Mouse (Mus musculus): ENCODE measurements around the gene Dcaf6. TPM values are rescaled to one million over a fixed set of nuclear protein-coding genes. Genes with fewer than 3 reads are reported as not detected.
"Not testable (repeated sequence)": the region's sequence is repeated elsewhere in the genome, so short reads cannot be mapped to it uniquely, and the experiment has no call there.

Dcaf6 gene
- total RNA-seq, 2 experiments from 2014 or later = 202 to 262 TPM

DNA sequence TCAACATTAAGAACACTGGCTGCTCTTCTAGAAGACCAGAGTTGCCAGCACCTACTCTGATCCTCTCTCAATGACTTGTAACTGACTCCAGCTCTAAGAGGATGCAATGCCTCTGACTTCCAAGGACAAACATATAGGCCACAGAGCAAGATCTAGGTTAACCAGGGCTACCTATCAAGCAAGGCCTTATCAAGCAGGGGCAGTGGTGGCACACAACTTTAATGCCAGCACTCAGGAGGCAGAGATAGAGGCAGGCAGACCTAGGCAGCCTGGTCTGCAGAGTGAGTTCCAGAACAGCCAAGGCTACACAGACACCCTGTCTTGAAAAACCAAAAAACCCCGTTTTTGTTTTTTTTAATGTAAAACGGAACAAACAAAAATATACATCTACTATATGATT lies 34.0 kb downstream of the Dcaf6 start:
- DNase-seq = no peak

DNA sequence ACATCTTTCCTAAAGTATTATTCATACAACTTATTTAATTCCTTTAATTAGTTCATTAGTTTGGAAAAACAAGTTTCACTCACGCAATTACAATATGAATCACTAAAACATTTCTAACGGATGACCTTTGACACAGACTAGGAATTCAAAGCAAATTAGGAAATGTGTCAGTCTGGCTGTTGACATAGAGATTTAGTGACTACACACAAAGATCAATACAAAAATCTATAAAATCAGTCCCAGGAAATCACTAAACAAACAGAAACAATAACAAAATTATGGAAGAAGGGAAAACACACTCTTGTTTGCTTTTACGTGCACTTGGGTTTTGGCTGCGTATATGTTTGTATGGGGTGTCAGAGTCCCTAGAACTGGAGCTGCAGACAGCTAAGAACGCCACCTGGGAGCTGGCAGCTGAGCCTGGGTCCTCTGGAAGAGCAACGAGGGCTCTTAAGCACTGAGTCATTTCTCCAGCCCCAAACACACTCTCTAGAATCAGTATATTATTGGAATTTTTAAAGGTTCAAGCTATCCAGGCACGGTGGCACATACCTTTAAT lies 38.8 kb downstream of the Dcaf6 start:
- DNase-seq = no peak

- no peak for DNase-seq
Observed at GRCm38 (mm10) chr1:165396401-165396805, 63.9 kb downstream of the Dcaf6 start.

DNA sequence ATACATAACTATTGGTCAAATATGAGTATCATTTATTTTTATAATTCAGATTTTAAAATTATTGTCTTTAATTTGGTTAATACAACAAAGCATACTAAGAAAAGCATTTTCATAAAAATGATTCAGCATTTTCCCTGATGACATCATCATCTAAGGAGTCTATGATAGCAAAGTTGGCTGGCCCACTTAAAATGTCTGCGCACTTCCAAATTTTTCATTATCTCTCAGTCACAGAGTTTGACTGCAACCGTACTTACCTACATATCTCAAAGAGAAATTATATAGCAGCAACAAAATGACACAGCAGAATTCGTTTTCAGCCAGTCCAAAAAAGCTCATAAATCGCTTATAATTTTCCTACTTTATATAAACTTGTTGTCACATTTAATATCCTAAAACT lies 64.3 kb downstream of the Dcaf6 start:
- DNase-seq = no peak

DNA sequence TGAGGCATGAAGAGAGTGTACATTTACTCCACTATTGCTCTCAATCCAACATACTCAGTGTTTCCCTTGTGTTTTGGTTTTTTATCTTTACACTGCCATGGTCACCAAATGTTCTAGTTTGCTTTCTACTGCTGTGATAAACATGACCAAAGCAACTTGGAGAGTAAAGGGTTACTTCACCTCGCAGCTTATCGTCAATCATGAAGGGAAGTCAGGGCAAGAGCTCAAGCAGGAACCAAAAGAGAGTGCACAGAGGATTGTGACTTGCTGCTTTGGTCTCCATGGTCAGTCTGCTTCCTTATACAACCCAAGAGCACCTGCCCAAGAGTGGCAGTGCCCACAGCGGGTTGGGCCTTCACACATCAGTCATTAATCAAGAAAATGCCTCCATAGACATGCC lies 65.4 kb downstream of the Dcaf6 start:
- DNase-seq = no peak

- no peak for DNase-seq
Observed at GRCm38 (mm10) chr1:165393033-165393432, 67.2 kb downstream of the Dcaf6 start.

DNA sequence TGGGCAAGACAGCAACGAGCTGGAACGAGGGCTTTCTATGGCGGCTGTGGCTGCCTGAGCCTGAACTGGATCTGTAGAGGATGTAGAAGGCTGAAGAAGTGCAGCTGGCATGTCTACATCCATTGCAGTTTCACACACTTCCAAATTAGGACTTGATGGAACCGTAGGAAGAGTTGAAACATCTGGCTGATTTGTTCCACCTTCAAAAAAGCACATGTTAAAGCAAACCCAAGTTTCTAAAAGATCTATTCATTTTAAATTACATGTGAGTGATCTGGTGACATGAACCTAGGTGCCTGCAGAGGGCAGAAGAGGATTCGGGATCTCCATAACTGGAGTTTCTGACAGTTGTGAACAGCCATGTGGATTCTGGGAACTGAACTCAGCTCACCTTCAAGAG lies 71.6 kb downstream of the Dcaf6 start:
- no peak for DNase-seq

- DNase-seq = no peak
Observed at GRCm38 (mm10) chr1:165386525-165386923, 73.8 kb downstream of the Dcaf6 start.

DNA sequence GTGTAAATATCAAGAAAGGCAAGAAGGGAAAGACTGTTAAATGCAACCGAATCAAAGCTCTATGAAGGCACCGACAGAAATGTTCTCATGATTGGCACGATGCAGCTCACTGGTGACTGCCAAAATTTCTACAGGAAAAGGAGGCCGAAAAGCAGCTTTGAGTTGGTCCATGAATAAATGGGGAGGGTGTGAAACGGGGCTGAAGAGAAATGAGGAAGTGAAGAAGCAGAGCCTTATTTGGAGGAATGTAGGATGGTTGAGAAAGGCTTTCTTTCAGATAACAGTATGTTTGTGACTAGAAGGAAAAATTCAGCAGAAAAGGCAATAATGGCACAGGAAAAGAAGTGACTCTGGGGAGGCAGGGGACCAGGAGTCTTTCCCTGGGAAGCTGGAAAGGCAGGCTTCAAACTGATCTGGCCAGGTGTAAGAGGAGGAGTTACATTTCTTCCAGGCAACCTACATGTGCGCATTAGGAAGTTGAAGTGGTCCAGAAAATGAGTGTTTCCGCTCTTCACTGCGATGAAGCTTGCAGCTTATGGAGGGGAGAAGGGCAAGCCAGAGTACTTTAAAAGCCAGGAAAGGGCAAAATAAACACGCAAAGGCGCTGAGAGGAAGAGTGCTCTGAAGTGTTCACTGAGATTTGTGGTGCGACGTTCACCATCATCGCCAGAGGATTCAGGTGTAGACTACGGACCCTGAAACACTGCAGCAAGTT lies 74.3 kb downstream of the Dcaf6 start:
- no peak for DNase-seq

GRCm38 (mm10) chr1:165373839-165374238 lies 86.4 kb downstream of the Dcaf6 start:
- DNase-seq = no peak

DNA sequence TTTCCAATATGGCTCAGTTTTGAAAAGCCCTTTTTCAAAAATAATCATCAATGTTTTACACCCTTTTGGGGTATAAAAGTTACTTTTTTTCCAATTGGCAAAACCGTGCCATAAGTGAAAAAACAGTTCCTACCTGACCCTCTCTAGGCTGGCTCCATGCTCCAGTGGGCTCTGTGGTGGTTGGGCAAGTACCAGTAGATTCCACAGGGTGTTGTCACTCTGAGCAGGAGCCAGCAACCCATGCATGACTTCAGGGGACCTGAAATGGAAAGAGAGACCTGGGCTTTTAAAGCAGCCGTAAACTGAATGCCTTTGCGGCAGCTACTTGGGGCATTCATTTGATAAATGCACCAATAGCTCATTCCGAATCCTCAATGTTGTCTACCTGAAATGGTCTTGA lies 89.3 kb downstream of the Dcaf6 start:
- no peak for DNase-seq

DNA sequence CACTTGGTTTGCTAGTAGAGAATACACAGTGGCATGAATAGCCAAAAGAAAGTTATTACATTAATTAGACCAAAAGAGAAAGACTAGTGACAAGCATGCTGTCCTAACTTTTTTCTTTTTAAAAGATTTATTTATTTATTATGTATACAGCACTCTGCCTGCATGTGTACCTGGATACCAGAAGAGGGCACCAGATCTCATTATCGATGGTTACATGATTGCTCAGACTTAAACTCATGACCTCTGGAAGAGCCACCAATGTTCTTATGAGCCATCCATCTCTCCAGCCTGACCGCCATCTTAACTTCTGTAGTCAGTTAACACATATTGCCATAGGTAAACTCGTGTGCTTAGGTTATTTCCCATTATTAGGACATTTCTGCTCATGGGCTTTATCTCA lies 95.2 kb downstream of the Dcaf6 start:
- no peak for DNase-seq

- no peak for DNase-seq
Observed at GRCm38 (mm10) chr1:165363271-165363670, 97.0 kb downstream of the Dcaf6 start.

DNA sequence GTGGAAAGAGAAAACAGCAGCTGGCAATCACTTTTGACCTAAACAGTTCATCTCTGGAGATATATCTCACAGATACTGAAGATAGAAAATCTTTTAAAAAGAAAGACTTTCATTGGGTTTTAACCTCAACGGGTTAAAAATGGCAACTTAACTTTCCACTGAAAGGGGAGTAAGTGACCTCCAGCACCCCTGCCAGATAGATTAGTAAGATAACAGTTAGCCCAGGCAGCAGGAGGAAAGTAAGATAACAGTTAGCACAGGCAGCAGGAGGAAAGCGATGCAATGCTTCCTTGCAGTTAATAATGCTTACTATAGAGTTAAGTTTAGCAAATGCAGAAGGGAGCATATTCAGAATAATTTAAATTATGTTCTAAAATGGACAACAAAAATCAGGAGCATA lies 103.9 kb downstream of the Dcaf6 start:
- DNase-seq = no peak

DNA sequence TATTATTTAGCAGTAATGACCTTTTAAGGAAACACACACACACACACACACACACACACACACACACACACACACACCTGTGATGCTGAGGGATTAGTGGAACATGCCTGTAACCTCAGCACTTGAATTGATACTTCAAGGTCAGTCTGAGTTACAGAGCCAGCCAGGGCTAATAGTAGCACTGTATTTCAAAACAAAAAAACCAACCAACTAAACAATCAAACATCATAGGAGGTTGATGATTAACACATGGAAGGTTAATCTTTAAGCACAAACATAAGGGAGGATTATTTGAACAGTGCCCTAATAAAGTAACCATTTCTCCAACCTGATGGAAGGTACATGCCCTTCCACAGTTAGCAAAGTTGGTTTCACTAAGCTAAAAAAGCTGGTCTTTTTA lies 111.6 kb downstream of the Dcaf6 start:
- DNase-seq = no peak

- DNase-seq = no peak
Observed at GRCm38 (mm10) chr1:165344453-165344852, 115.8 kb downstream of the Dcaf6 start.

GRCm38 (mm10) chr1:165342126-165342525 lies 118.1 kb downstream of the Dcaf6 start:
- no peak for DNase-seq

DNA sequence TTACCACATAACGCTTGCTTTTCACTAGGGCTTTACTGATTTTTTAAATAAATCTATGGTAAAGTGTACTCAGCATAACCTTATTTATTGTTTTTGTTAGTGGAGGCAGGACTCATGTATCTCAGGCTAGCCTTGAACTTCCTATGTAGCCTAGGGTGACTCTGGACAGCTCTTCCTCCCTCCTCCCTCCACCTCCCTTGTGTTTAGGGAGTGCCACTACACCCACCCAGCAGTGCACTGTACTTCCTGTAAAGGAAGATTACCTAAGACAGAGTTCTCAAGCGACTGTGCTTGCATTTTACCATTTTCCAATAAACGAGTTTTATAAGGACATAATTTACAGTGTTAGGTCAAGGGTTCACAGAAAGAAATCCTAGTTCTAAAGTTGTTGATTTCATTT lies 127.5 kb downstream of the Dcaf6 start:
- DNase-seq = no peak

- no peak for DNase-seq
Observed at GRCm38 (mm10) chr1:165330859-165331258, 129.4 kb downstream of the Dcaf6 start.

DNA sequence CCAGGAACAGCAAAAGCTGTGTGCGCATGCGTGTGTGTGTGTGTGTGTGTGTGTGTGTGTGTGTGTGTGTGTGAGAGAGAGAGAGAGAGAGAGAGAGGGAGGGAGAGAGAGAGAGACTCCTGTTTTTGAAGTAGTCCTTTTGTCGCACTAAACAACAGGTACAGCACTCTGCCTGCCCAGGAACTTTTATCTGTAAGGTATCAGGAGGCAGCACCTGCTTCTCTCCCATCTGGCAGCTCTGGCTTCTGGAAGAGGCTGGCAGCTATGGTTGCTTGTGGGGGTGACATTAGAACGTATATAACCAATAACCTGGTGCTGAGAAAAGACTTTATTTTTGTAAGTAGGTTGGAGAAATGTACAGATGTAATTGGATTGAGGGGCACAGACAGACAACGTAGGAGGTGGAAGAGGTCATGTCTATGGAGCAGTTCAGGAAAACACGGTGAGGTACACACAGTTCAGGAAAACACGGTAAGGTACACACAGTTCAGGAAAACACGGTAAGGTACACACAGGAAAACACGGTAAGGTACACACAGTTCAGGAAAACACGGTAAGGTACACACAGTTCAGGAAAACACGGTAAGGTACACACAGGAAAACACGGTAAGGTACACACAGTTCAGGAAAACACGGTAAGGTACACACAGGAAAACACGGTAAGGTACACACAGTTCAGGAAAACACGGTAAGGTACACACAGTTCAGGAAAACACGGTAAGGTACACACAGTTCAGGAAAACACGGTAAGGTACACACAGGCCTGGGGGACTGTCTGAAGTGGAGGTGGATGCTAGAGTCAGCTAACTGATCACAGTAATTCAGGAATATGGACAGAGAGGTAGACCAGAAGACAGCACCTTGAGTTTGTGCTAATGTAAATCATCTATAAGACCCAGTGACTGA lies 131.6 kb downstream of the Dcaf6 start:
- not testable (repeated sequence) for DNase-seq

DNA sequence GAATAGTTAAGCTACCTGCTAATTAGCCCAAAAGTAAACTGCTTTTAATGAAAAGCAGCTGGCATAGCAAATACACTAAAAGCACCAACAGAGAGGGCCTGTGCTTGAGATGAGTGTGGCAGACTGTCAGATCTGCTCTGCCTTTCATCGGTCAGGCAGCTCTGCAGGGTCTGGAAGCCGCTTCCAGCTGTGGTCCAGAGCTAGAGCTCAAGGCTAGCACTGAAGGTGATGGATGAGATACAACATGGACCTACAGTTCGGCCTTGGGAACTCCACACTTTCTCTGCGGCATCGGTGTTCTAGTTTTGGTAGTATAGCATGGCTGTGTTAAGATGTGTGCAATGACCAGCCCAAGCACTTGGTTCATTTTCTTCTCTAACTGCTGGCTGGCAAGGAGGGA lies 132.4 kb downstream of the Dcaf6 start:
- DNase-seq = no peak

GRCm38 (mm10) chr1:165327370-165327769 lies 132.9 kb downstream of the Dcaf6 start:
- DNase-seq = no peak

- no peak for DNase-seq
Observed at GRCm38 (mm10) chr1:165322934-165323333, 137.3 kb downstream of the Dcaf6 start.
